Mouse (Mus musculus) bone marrow, adult 2 months (tissue): Measurements from ENCODE around the gene Abcd1. TPM values are rescaled to one million over a fixed set of nuclear protein-coding genes. Genes with fewer than 3 reads are reported as not detected.
"Not testable (repeated sequence)": the region's sequence is repeated elsewhere in the genome, so short reads cannot be mapped to it uniquely, and the experiment has no call there.

Experiments used
- H3K27ac ChIP-seq: fragments of 200-500 bp; 2 replicates; pipeline ENCODE4 v1.5.1; 2012; ENCODE audit warnings: low read depth, mild to moderate bottlenecking, control low read depth, inconsistent platforms, low read length; ENCODE audit not compliant: control insufficient read depth, poor library complexity, insufficient read depth
- H3K4me1 ChIP-seq: fragments of 200-500 bp; 2 replicates; pipeline ENCODE4 v1.6.1; 2011; ENCODE audit warnings: low read length; ENCODE audit not compliant: control insufficient read depth, insufficient read depth
- H3K4me3 ChIP-seq: fragments of 200-500 bp; replicated peaks from 2 replicates; pipeline ENCODE3; 2011; ENCODE audit warnings: mild to moderate bottlenecking, low read depth, low read length, control low read depth; ENCODE audit not compliant: control insufficient read depth
- CTCF ChIP-seq: fragments of 200-500 bp; IDR thresholded peaks from 2 replicates; pipeline ENCODE4 v1.5.1; 2011; ENCODE audit warnings: low read length, control low read depth; ENCODE audit not compliant: control insufficient read depth, insufficient read depth
- POLR2A ChIP-seq: fragments of 200-500 bp; IDR thresholded peaks from 2 replicates; pipeline ENCODE4 v1.6.1; 2011; ENCODE audit warnings: low read depth, mild to moderate bottlenecking, control low read depth, low read length, borderline replicate concordance; ENCODE audit not compliant: control insufficient read depth
- WGBS: fragments of 180-500 bp; shearing (Covaris S2); methylation state at CpG from one replicate; pipeline ENCODE4 v1.1.7; 2018; 5-methylcytosine and 5-hydroxymethylcytosine counted together
- polyA plus RNA-seq: library from polyadenylated mRNA; stranded (reverse); fragments of >200 nt; gene quantifications from 2 replicates; pipeline ENCODE4 v1.2.4, GENCODE M21; 2011; ENCODE audit warnings: low replicate concordance; ENCODE audit not compliant: missing spikeins, insufficient read depth, insufficient read length

The Abcd1 gene
- polyA plus RNA-seq, 1 experiment = 17.6 TPM

GRCm38 (mm10) chrX:73730908-73731307 is 14.5 kb downstream of the Abcd1 start:
- 64% methylated on average over 1 of the region's 1 CpGs for WGBS
- H3K4me1 ChIP-seq = no peaks in the 10 kb centered on the region
- TF ChIP-seq CTCF = no peak
- no peak for TF ChIP-seq POLR2A
- no peak overlapping the region for H3K27ac ChIP-seq
- no peak overlapping the region for H3K4me3 ChIP-seq

DNA sequence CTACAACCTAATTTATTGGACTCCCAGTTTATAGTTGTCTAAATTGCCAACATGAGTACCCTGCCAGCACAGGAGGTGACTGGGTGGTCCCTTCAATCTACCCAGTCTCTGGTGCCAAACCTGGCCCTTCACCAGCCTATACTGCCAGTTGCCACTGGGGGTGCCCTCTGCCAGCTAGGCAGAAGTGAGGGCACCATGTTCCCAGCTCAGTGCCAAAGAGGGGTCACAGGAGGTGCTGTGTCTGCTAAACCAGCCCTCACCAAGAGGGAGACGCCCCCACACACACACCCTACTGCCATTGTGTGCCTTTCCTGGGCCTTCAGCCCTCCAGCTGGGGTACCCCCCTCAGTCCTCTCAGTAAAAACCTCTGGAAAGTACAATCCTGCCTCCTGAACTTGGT is 21.8 kb downstream of the Abcd1 start:
- Histone ChIP-seq H3K4me1 (no peaks in the 10 kb centered on the region), H3K4me3 (no peak overlapping the region), H3K27ac (no peak overlapping the region)
- peak; percentile 31; the same call in 1 of the 2 replicates for TF ChIP-seq CTCF
- no peak for TF ChIP-seq POLR2A
- WGBS = 74% methylated on average over 1 of the region's 1 CpGs

DNA sequence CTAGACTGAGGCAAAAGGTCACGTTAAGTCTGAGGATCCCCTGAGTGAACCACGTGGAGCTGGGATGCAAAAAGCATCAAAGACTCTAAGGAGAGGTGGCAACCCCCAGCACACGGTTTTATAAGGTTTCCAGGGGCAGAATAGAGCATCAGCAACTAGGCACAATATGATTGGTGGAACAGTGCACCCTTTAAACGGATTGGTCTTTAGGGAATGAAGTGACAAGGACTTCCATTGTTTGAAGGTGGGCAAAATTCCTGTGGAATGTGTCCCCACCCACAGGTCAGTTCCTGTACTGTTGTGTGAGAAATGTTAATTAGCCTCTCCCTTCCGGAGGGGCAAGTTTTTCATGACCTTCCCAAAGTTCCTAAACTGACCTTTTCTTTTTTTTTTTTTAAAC is 22.8 kb downstream of the Abcd1 start:
- H3K4me3 ChIP-seq = no peak overlapping the region
- WGBS = 61% methylated on average over 5 of the region's 5 CpGs
- H3K4me1 ChIP-seq = no peaks in the 10 kb centered on the region
- H3K27ac ChIP-seq = no peak overlapping the region
- no peak for TF ChIP-seq CTCF
- TF ChIP-seq POLR2A = no peak

DNA sequence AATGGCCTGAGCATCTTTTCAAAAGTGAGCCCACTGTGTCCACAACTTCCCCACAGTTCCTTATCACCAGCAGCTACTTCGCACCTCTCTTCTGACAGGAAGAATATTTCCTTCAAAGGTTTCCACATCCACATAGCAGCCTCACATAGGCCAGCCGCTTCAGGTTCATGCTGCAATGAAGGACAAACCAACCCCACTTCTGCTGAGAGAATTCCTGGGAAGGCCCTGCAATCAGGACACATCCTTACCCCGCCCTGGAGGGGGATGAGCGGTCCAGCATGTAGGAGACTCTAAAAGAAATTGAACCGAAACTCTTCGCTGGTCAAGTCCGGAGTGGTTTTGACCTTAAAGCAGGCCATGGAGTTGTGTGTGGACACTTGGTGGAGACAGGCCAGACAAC is 23.4 kb downstream of the Abcd1 start:
- not testable (repeated sequence) for H3K4me3 ChIP-seq
- WGBS = 80% methylated on average over 7 of the region's 7 CpGs

DNA sequence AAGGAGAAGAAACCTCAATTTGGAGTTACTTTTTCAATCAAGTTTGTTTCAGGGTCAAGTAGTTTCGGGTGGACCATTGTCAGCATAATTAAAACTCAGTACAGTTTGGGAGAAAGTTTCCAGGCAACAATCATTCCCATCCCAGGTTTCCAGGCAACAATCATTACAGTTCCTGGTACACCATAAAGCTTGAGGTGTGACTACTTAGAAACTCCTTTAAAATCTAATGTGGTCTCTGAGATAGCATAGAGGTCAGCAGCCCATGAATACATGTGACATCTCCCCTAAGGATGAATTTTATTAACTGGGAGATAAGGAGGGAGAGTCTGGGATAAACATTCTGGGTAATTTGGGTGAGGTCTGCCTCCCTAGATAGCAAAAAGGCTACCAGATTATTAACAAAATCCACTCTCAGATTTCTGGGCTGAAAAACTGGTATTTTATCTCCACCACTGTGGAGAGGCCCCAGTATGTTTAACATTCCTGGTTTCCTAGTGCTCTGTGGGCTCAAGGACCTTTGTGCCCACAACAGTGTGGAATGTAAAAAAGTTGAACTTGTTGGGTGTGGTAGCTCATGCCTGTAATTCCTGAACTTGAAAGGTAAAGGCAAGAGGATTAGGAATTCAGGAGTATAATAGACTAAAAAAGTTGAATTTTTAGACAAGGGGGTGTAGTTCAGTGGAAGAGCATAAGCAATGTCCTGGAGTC is 28.5 kb downstream of the Abcd1 start:
- WGBS = 85% methylated on average over 1 of the region's 1 CpGs
- Histone ChIP-seq H3K4me3 (no peak overlapping the region), H3K27ac (no peak overlapping the region), H3K4me1 (no peaks in the 10 kb centered on the region)
- TF ChIP-seq CTCF (no peak), POLR2A (no peak)

More for the DNA sequence above, 23.4 kb downstream of the Abcd1 start:
- H3K4me1 ChIP-seq, H3K27ac ChIP-seq: not testable (repeated sequence)

GRCm38 (mm10) chrX:73748977-73749376 is 32.6 kb downstream of the Abcd1 start:
- 76% methylated on average over 1 of the region's 1 CpGs for WGBS
- Histone ChIP-seq H3K27ac (no peak overlapping the region), H3K4me3 (no peak overlapping the region), H3K4me1 (no peaks in the 10 kb centered on the region)
- TF ChIP-seq CTCF = no peak
- no peak for TF ChIP-seq POLR2A

DNA sequence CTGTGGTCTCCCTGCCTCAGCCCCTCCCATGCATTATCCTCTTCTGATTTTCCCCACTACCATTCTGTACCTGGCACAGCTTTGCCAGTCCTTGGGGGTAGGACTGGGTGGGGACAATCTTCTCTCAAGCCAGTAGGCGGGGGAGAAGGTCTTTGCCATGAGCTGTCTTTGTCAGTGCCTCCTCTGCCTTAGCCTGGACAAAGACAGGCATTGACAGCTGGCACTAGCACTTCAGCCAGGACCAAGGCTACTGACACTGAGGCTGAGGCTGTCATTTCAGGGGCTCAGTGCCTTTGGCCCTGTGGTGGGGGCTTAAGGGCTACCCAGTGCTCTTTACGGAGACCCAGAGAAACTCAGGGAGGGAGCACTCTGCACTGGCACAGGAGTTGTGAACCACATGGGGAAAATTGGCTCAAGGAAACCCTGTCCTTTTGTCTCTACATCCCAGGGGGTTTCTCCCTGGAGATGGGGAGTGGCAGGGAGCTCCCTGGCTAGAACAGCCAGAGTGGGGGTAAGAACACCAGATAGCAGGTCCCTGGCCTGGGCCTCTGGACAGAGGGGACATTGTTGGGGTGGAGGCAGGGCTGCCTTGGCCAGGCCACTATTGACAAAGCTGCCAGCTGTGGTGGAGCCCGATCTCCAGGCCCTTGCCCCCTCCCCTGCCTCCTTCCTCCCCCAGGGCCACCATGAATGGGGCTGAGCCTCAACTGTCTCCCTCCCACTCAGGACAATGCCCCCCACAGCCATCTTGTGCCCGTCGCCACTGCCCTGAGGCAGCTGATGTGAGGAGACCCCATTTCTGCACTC is 40.1 kb downstream of the Abcd1 start, which contains the start of gene Plxnb3:
Gene Plxnb3 (plus strand): TSS at position 757 of the 807 bp plus-strand sequence.
- Histone ChIP-seq H3K4me1 (no peaks in the 10 kb centered on the region), H3K4me3 (no peak within 1 kb of the TSS), H3K27ac (no peak within 1 kb of the TSS)
- 83% methylated on average over 5 of the region's 5 CpGs for WGBS
- TF ChIP-seq POLR2A (no peak), CTCF (no peak)

DNA sequence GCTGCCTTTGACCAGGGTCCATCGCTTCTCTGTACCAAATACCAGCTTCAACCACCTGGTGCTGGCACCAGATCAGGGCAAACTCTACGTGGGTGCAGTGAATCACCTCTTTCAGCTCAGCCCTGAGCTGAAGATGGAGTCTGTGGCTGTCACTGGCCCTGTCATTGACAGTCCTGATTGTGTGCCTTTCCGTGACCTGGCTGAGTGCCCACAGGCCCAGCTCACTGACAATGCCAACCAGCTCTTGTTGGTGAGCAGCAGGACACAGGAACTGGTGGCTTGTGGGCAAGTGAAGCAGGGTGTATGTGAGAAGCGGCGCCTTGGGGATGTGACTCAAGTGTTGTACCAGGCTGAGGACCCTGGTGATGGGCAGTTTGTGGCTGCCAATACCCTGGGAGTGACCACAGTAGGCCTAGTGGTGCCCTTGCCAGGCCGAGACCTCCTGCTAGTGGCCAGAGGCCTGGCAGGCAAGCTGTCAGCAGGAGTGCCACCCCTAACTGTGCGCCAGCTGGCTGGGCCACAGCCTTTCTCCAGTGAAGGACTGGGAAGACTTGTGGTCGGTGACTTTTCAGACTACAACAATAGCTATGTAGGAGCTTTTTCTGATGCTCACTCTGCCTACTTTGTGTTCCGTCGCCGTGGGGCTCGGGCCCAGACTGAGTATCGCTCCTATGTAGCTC is 42.4 kb downstream of the Abcd1 start:
- TF ChIP-seq POLR2A (no peak), CTCF (no peak)
- no peak overlapping the region for H3K27ac ChIP-seq
- 71% methylated on average over 13 of the region's 13 CpGs for WGBS
- H3K4me1 ChIP-seq = no peaks in the 10 kb centered on the region
- no peak overlapping the region for H3K4me3 ChIP-seq
